Mouse (Mus musculus): Measurements from ENCODE around the gene Hsd17b12.

DNA sequence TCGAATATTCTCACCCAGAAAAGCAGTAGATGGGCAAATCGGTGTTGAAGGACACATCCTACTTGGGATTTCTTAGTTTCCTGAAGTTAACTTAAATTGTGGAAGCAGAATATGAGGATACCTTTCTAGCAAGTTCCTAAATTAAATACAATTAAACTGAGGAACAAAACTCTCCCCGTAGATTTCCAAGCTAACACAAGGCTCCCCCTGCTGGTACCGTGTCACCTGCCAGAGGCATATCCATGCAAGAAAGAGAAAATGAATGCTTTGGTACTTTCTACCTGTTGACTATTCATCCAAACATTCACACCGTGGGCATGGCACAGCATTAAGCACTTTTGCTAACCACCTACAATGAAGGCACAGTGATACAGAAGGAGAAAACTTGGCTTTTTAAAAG, 98.3 kb downstream of the Hsd17b12 start:
- TF ChIP-seq MYOG (IDR thresholded peaks at IDR 0.05; ENCODE audit: control insufficient read depth, extremely low read depth, insufficient read length) (no peak), CTCF (IDR thresholded peaks at IDR 0.05; ENCODE audit: control insufficient read depth, insufficient read depth, insufficient read length) (no peak), MAX (IDR thresholded peaks at IDR 0.05) (no peak), MYOD1 (IDR thresholded peaks at IDR 0.05; ENCODE audit: control insufficient read depth, insufficient read length, low read depth) (no peak), USF1 (IDR thresholded peaks at IDR 0.05; ENCODE audit: low read depth) (no peak), CEBPB (IDR thresholded peaks at IDR 0.05; ENCODE audit: low read depth) (no peak)
